Mouse (Mus musculus) lung, adult 2 months (tissue): ENCODE measurements around the gene Map6. TPM values are rescaled to one million over a fixed set of nuclear protein-coding genes. Genes with fewer than 3 reads are reported as not detected.
"Not testable (repeated sequence)": the region's sequence is repeated elsewhere in the genome, so short reads cannot be mapped to it uniquely, and the experiment has no call there.

ENCODE experiments used
- DNase-seq: peaks from one replicate; pipeline ENCODE4 v3.0.0; 2022
- H3K4me1 ChIP-seq: fragments of 200-500 bp; 2 replicates; pipeline ENCODE4 v1.6.1; 2011; ENCODE audit warnings: low read length; ENCODE audit not compliant: control insufficient read depth, insufficient read depth
- H3K4me3 ChIP-seq: fragments of 200-500 bp; replicated peaks from 2 replicates; pipeline ENCODE3; 2011; ENCODE audit warnings: low read depth, mild to moderate bottlenecking, control low read depth, low read length; ENCODE audit errors: extremely low read depth
- CTCF ChIP-seq: fragments of 200-500 bp; IDR thresholded peaks from 2 replicates; pipeline ENCODE4 v1.5.1; 2011; ENCODE audit warnings: mild to moderate bottlenecking, low read length, control low read depth; ENCODE audit not compliant: insufficient read depth
- POLR2A ChIP-seq: fragments of 200-500 bp; IDR thresholded peaks from 2 replicates; pipeline ENCODE4 v1.6.1; 2011; ENCODE audit warnings: low read depth, mild to moderate bottlenecking, control low read depth, low read length, borderline replicate concordance; ENCODE audit errors: extremely low read depth
- WGBS: fragments of 180-500 bp; shearing (Covaris S2); methylation state at CpG from one replicate; pipeline ENCODE4 v1.1.7; 2018; 5-methylcytosine and 5-hydroxymethylcytosine counted together
- polyA plus RNA-seq: library from polyadenylated mRNA; depleted of rRNA; stranded (reverse); fragments of >200 nt; gene quantifications from 2 replicates; pipeline ENCODE4 v1.2.3, GENCODE M21; 2012

Map6 gene
- polyA plus RNA-seq, 1 experiment = 25.4 TPM

- no peak for TF ChIP-seq CTCF
- 26% methylated on average over 7 of the region's 7 CpGs for WGBS
- Histone ChIP-seq H3K4me3 (no peak overlapping the region), H3K4me1 (peaks cover 27% of the 10 kb centered on the region)
- peak; percentile 39 for DNase-seq
These were observed 90.0 kb downstream of the Map6 start for GRCm38 (mm10) chr7:99357201-99357600.

DNA sequence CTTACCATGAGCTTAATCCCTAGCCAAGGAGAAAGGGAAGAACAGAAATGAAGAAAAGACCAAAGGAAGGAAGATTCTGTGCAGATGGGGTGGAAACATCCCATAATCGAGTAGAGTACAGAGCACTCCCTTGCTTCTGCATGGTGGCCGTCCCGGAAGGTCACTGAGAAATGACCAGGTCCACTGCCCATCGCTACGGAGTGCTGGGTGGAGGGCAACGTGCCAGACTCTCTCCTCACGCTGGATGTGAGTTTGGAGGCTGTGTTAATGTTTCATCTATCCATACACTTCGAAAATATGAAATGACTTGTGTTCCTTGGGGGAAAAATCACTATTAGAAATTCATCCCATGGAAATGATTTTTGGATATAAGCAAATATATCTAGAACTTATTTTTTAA, 91.1 kb downstream of the Map6 start:
- no peak overlapping the region for H3K4me3 ChIP-seq
- 82% methylated on average over 8 of the region's 8 CpGs for WGBS
- peaks cover 24% of the 10 kb centered on the region for H3K4me1 ChIP-seq
- no peak for DNase-seq
- TF ChIP-seq POLR2A (no peak), CTCF (no peak)

DNA sequence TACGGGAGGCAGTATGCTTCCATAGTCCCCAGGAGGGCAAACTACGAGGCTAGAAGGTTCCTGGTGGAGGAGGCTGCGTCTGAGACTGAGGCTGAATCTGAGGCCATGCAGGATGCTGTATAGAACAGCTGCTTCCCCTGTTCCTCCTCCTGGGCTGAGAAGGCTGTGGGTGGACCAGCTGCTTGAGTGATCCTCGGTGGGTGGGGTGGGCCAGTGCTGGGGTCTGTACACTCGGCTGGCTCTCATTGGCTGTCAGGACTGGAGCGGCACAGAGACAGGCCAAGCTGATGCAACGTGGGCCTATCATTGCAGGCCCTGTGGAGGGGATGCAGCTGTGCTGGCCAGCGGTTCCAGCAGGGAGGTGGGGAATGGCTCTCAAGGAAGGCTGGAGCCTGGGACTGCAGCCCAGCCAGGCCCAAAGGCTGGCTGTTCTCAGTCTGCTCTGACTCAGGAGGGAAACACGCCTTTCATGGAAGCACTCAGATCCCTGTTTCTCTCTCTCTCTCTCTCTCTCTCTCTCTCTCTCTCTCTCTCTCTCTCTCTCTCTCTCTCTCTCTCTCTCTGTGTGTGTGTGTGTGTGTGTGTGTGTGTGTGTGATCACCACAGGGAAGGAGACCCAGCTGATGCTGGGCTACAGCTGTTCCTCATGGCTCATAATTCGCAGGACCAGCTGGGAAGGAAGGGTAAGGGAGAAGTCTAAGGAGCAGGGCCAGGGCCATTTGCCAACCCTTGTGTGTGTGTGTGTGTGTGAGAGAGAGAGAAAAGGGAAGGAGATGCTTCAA, 93.0 kb downstream of the Map6 start:
- TF ChIP-seq CTCF (no peak), POLR2A (0 out of 2 replicates have a peak, but pooled peaks have one; percentile 30)
- Histone ChIP-seq H3K4me3 (no peak overlapping the region), H3K4me1 (peaks cover 22% of the 10 kb centered on the region)
- DNase-seq = peak; percentile 31
- WGBS = 42% methylated on average over 10 of the region's 10 CpGs

- H3K4me3 ChIP-seq = no peak overlapping the region
- 49% methylated on average over 8 of the region's 8 CpGs for WGBS
- TF ChIP-seq CTCF (no peak), POLR2A (no peak)
These were observed 93.7 kb downstream of the Map6 start for GRCm38 (mm10) chr7:99360803-99361414.

DNA sequence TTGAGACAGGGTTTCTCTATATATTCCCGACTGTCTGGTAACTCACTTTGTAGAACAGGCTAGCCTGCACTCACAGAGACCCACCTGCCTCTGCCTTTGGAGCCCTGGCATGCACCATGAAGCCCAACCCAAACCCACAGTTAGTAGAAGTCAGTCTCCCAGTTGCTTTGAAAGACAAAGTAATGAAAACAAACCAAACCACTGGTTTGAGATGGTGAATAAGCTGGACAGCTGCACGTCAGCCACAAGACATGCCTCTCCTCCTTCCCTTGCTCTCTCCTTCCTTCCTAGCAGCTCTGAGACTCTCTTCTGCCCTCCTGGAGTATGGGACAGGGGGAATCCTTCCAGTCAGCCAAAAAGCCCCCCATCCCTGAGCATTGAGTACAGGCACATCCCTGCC, 94.9 kb downstream of the Map6 start:
- TF ChIP-seq CTCF (no peak), POLR2A (no peak)
- DNase-seq = no peak
- 89% methylated on average over 2 of the region's 2 CpGs for WGBS
- peaks cover 6% of the 10 kb centered on the region for H3K4me1 ChIP-seq
- H3K4me3 ChIP-seq = no peak overlapping the region

More at GRCm38 (mm10) chr7:99360803-99361414, 93.7 kb downstream of the Map6 start:
- peaks cover 18% of the 10 kb centered on the region for H3K4me1 ChIP-seq
- no peak for DNase-seq

DNA sequence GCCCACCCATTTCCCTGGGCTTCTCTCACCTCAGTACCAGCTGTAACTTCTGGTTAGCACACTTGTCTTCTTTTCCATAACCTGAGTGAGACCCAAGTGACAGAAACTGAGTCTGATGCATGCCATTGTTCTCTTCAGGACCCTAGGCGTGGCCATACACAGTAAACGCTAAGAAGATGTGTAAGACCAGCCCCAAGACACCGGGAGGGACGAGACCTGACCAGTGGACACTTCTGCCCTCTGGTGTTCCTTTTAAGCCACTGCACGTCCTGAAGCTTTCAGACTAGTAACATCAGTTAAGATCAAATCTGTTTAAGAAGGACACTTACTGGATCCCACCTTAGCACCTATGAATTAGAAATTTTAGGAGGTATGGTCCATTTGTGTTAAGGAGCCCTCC, 97.8 kb downstream of the Map6 start:
- DNase-seq = peak; percentile 72
- WGBS = 0% methylated on average over 5 of the region's 5 CpGs
- TF ChIP-seq POLR2A (no peak), CTCF (peak; percentile 99)
- Histone ChIP-seq H3K4me3 (no peak overlapping the region), H3K4me1 (no peaks in the 10 kb centered on the region)

GRCm38 (mm10) chr7:99366716-99367115, 99.5 kb downstream of the Map6 start:
- DNase-seq = no peak
- Histone ChIP-seq H3K4me1 (no peaks in the 10 kb centered on the region), H3K4me3 (no peak overlapping the region)
- WGBS = 69% methylated on average over 6 of the region's 6 CpGs
- TF ChIP-seq POLR2A (no peak), CTCF (no peak)

GRCm38 (mm10) chr7:99374325-99374724, 107.1 kb downstream of the Map6 start:
- 54% methylated on average over 3 of the region's 3 CpGs for WGBS
- not testable (repeated sequence) for H3K4me1 ChIP-seq, DNase-seq

GRCm38 (mm10) chr7:99375455-99375854, 108.2 kb downstream of the Map6 start:
- H3K4me3 ChIP-seq = no peak overlapping the region
- TF ChIP-seq CTCF (peak; percentile 88), POLR2A (no peak)
- peaks cover 2% of the 10 kb centered on the region; the same call in 1 of the 2 replicates for H3K4me1 ChIP-seq
- WGBS = 5% methylated on average over 4 of the region's 4 CpGs
- DNase-seq = peak; percentile 88

More at GRCm38 (mm10) chr7:99374325-99374724, 107.1 kb downstream of the Map6 start:
- not testable (repeated sequence) for H3K4me3 ChIP-seq

- Histone ChIP-seq H3K4me1 (peaks cover 11% of the 10 kb centered on the region), H3K4me3 (no peak overlapping the region)
- DNase-seq = no peak
- no peak for TF ChIP-seq CTCF
- no peak for TF ChIP-seq POLR2A
- WGBS = 78% methylated on average over 8 of the region's 8 CpGs
These were observed 111.6 kb downstream of the Map6 start for GRCm38 (mm10) chr7:99378870-99379269.
